Mouse (Mus musculus) ES-Bruce4 (cell line): ENCODE data around the gene Arhgap21.

Source experiments
- CTCF ChIP-seq: IDR thresholded peaks from one replicate; pipeline ENCODE4 v1.8.1; 2011; ENCODE audit warnings: low read depth, low read length
- POLR2A ChIP-seq: IDR thresholded peaks from one replicate; pipeline ENCODE4 v1.8.1; 2011; ENCODE audit warnings: low read length; ENCODE audit not compliant: insufficient read depth

GRCm38 (mm10) chr2:21010219-21010618, 41.5 kb upstream of the Arhgap21 start:
- no peak for TF ChIP-seq CTCF
- no peak for TF ChIP-seq POLR2A
